Mouse (Mus musculus): ENCODE data around the gene Trap1a. TPM values are rescaled to one million over a fixed set of nuclear protein-coding genes. Genes with fewer than 3 reads are reported as not detected.

The Trap1a gene
- not detected for polyA plus RNA-seq (2014; fragmentation: Illumina TruSeq; extraction: RNeasy Lipid Tissue Mini Kit (QIAGEN cat#74804); ENCODE audit: low read depth, low replicate concordance)

DNA sequence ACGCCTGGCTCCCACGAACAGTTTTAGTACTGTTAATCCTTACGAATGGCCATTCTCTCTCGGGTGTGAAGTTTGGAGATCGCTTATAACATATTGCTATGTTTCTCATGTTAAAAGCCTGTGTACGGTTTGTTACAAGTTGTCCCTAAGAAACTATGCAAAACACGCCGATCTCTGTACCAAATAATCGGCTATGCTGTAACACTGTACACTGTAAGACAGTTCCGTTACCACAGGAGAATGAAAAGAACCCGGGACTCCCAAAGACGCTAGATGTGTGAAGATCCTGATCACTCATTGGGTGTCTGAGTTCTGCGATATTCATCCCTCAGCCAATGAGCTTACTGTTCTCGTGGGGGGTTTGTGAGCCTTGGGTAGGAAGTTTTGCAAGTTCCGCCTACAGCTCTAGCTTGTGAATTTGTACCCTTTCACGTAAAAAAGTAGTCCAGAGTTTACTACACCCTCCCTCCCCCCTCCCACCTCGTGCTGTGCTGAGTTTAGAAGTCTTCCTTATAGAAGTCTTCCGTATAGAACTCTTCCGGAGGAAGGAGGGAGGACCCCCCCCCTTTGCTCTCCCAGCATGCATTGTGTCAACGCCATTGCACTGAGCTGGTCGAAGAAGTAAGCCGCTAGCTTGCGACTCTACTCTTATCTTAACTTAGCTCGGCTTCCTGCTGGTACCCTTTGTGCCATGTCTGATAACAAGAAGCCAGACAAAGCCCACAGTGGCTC, at the start of gene Trap1a:
Gene Trap1a, plus strand, starts transcription at position 421 of the 732 bp plus-strand sequence.

Other genes with a start within 250 kb of the Trap1a start
- gene Serpina7, start 248.4 kb upstream of the Trap1a start, polyA plus RNA-seq (2014; fragmentation: Illumina TruSeq; extraction: RNeasy Lipid Tissue Mini Kit (QIAGEN cat#74804); ENCODE audit: low read depth, low replicate concordance) = 0.53 TPM
- gene 4930513O06Rik, start 247.4 kb upstream of the Trap1a start, polyA plus RNA-seq (2014; fragmentation: Illumina TruSeq; extraction: RNeasy Lipid Tissue Mini Kit (QIAGEN cat#74804); ENCODE audit: low read depth, low replicate concordance) = not detected
- not detected for gene 4933428M09Rik, start 154.5 kb upstream of the Trap1a start, polyA plus RNA-seq (2014; fragmentation: Illumina TruSeq; extraction: RNeasy Lipid Tissue Mini Kit (QIAGEN cat#74804); ENCODE audit: low read depth, low replicate concordance)
- 12.2 TPM for gene Mum1l1, start 123.6 kb upstream of the Trap1a start, polyA plus RNA-seq (2014; fragmentation: Illumina TruSeq; extraction: RNeasy Lipid Tissue Mini Kit (QIAGEN cat#74804); ENCODE audit: low read depth, low replicate concordance)
- gene D330045A20Rik, start 146.7 kb downstream of the Trap1a start, polyA plus RNA-seq (2014; fragmentation: Illumina TruSeq; extraction: RNeasy Lipid Tissue Mini Kit (QIAGEN cat#74804); ENCODE audit: low read depth, low replicate concordance) = 14.6 TPM
- gene Rnf128, start 229.6 kb downstream of the Trap1a start, polyA plus RNA-seq (2014; fragmentation: Illumina TruSeq; extraction: RNeasy Lipid Tissue Mini Kit (QIAGEN cat#74804); ENCODE audit: low read depth, low replicate concordance) = 439 TPM

Data from kidney, adult 10 weeks (tissue).